Mouse (Mus musculus) left cerebral cortex, adult 9 months (tissue): ENCODE measurements around the gene Cryab.

ENCODE experiments used
- DNase-seq, 2 experiments: peaks; one replicate each; pipeline ENCODE4 v3.0.0; 2022; ENCODE audit warnings: low spot score in 2 of 2

Gene Cryab

DNA sequence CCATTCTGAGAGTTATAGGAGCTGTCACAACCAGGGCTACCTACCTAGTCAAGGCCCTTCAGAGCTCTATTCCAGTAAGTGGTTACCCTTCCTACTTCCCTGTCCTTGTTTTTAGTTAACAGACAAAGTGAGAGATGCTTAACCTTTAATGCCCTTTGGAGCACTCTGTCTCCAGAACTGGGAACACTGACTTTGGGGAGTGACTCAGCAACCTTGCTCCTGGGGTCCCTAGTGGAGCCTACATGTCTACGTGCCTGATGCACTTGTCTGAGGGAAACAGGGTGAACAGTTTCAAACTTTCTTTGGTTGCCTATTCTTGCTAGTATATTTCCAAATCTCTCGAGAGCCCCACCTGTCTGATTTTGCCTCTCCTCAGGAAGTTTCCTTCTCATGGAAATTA, 8.4 kb upstream of the Cryab start:
- no peak for DNase-seq

DNA sequence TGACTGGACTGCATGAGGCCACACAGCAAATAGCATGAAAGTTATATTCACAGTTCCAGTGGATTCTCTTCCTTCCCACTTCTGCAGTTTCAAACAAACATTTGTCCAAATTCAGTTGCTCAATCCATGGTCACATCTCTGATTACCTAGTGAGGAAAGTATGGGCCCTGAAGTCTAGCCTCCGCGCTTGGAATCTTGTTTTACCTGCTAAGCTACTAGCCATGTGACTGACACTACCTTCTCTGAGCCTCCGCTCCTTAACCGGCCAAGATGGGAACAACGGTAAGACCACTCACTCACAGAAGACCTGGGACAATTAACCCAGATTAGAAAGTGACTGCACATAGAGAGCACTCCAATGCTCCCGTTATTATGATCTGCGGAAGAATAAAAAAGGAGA, 5.3 kb upstream of the Cryab start:
- no peak for DNase-seq

DNA sequence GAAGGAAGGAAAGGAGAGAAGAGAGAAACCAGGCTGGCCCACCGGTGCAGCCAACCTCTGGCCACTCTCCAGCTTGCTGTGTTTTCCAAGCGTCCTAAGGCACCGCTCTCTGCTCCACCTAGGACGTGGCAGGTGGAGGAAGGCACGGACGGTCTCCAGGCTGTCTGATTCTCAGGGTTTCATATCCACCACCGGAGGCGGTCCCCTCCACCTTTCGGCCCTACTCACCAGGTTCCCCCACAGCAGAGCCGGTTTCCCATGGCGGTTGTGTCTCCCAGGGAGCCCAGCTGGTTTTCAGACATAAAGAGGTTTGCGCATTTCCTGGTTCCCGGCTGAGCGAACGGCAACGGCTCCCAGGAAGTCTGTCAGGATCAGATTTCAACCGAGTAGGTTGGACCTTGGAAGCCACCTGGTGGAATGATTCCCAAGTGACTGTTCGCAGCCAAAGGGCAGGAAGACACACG, 4.9 kb upstream of the Cryab start, which contains the start of gene 2310030G06Rik:
Gene 2310030G06Rik, minus strand, starts transcription at position 323 of the 464 bp plus-strand sequence.
- DNase-seq = no peak

DNA sequence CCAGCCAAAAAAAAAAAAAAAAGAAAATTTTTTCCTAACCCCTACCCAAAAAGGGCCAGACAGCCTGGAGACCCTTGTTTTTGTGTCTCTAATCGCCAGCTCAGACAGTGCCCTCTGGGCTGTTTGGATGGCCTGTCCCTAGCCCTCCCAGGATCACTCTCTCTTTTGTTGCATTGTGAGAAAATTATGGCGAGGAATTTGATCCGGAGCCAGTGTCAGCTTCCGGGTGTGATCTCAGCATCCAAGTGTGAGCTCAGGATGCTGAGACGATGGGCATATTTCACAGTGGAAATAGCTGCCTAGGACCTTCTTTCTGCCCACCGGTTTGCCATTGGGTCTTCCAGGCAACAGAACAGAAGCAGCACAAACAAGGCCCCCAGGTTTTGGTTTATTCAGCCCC, 419 bp upstream of the Cryab start:
- DNase-seq = no peak

DNA sequence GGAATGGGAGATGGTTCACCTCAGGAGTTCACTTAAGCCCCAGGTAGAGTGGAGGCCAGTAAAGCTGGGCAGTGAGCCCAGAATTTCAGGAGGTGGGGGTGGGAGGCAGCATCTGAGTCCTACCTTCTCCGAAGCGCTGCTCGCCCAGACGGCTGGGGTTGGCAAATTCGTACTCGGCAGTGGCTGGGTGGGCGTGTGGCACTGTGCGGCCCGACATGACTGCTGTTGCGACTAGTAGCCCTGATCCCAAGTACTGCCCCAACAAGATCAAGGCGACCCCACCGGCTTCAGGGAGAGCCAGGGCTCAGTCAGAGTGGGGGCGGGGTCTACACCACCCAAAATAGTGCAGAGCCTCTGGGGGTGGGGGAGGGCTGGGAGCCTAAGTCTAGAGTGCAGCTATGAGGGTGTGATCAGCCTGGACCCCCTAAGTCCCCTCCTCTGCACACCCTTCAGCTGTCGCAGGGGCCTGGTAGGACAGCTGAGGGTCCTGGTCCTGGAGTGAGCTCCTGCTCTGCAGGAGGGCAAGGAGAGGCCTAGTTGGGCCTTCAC, 1.0 kb downstream of the Cryab start, which contains the start of gene Hspb2:
Gene Hspb2, minus strand, starts transcription at position 301 of the 549 bp plus-strand sequence.
- DNase-seq = no peak

DNA sequence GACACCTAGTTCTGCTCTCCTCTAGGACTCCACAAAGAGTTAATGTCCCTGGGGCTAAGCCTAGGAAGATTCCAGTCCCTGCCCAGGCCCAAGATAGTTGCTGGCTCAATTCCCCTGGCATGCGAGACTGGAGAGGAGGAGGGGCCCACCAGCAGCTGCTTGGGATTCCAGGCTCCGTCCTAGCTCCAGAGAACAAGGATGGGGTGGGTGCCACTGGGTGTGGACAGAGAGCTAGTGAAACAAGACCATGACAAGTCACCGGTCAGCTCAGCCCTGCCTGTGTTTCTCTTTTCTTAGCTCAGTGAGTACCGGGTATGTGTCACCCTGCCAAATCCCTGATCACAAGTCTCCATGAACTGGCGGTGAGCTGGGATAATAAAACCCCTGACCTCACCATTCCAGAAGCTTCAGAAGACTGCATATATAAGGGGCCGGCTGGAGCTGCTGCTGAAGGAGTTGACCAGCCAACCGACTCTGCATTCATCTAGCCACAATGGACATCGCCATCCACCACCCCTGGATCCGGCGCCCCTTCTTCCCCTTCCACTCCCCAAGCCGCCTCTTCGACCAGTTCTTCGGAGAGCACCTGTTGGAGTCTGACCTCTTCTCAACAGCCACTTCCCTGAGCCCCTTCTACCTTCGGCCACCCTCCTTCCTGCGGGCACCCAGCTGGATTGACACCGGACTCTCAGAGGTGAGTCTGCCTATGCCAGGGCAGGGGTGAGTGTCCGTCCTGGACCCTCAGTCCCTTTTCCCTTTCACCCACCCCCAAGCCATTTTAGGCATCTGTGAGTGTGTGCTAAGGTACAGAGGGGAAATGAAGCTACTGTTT, 1.9 kb downstream of the Cryab start:
- peak; percentile 59 to 80 for DNase-seq

DNA sequence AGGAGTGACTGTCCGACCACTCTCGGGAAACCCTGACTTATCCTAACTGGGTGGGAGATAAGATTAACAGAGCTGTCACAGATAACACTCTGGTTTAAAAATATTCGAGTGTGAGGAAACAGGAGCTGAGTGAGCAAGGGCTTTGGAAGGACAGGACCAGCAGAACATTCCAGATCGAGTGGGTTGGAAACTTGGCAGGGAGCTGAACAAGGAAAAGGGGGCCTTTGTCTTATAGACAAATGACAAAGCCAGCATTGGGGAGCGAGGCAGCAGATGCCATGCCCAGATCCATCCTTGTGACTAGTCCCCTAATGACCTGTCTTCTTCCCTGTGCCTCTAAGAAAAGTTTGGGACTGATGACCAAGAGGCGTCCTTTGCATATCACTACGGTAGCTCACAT, 2.8 kb downstream of the Cryab start:
- no peak for DNase-seq

DNA sequence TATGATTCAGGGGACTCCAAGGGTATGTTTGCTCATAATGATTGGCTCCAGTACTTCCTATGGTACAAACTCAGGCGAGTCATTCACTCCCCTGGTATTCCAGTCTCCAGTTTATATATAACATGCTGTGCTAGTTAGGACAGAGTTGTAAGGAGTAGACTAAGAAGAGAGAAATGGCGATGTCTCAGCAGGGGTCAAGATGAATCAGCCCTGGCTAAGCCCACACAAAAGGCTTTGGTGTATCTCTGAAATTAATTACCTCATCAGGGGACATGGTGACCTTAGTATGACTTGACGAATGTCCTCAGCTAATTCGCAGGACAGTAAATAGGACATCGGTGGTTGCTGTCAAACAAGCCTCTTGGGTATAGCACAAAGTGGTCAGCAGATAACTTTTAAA, 5.6 kb downstream of the Cryab start:
- no peak for DNase-seq

DNA sequence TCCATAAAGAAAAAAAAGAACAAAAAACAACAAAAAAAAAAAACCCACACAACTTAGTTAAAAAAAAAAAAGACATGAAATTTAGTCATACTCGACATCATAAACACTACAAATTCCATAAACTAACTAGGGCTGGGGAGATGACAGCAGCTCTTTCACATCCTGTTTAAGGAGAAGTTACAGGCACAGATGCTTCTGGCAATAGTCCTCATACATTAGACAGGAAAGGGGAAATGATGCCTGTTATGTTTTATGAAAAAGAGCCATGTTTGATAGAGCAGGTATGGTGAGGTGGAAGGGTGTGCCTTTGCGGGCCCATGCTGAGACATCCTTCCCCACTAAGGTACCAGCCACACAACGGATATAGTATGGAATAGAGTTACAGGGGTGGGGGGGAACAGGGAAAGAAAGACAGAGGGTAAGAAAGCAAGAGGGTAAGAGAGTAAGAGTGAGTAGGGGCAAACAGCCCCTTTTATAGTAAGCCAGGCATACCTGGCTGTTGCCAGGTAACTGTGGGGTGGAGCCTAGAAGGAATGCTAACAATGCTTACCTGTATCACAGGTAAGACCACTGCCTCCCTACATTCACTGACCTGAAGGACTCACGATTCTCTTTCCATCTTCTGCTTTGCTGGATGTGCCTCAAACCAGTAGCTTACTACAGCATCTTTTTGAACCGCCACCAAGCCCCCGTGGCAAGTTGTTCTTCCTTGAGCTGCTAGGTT, 10.6 kb downstream of the Cryab start:
- no peak for DNase-seq

DNA sequence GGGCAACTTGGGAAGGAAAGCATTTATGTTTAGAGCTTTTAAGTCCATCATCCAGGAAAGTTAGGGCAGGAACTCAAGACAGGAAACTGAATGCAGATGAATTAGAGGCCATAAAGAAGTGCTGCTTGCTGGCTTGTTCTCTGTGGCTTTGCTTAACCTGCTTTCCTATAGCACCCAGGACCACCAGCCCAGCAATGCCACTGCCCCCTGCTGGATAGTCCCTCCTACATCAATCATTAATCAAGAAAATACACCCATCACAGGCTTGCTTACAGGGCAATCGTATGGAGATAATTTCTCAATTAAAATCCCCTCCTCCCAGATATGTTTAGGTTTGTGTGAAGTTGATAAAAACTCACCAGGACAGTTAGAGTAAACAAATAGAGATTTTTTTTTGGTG, 12.2 kb downstream of the Cryab start:
- DNase-seq = no peak

DNA sequence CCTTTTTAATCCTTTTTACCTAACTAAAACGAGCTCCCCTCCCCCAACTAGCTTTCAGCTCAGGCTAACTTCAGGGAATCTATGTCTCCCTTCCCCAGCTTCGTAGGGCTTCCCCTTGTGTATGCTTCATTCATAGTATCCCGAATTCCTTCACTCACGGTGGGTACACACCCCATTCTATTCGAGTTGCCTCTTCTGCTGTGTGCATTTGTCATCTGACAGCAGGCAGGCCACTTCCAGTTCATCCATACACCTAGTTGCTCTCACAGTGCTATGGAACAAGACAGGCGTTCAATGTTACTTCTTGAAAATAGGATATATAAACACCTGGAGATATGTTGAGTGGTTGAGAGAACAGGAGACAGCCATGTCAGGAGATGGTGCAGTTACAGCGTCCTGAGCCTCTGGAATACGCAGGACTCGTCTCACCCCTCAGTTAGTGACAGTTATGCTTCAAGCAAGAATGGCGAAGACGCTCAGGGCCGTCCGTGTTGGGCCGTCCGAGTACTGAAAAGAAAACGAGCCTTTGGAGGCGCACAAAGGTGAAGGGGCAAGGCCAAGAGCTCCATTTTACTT, 16.5 kb downstream of the Cryab start:
- DNase-seq = no peak

DNA sequence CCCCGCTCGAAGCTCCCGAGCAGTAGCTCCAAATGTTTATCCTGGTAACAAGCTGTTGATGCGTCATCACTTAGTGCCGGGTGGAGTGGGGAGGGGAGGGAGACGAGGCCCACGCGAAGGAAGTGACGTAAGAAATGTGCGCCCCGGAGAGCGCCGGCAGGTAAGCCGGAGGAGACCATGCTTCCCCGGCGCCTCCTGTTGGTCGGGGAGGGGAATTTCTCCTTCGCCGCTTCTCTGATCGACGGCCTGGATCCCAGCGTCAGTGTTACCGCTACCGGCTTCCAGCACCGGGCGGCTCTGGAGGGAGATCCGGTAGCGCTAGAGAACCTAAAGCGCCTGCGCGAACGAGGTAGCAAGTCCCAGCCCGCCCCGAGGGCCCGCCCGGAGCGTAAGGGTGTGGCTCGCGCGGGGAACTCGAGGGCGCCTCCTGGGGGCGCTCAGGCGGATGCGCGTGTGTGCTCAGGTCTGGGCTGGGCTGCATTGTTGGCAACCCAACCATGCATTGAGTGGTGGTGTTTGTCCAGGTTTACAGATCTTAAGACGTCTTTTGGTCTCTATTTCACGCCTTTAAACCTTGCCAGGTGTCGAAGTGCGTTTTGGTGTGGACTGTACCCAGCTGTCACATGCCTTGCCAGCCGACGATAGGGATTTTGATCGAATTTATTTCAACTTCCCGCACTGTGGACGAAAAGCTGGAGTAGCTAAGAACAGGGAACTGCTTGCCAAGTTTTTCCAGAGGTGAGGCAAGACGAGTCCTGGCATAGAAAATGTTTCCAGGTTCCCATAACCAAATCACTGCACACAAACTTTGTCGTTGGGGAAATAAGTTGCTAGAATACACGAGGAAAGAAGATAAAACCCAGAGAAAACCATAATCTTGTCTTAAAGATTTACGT, 17.2 kb downstream of the Cryab start, which contains the start of gene Fdxacb1:
Gene Fdxacb1, plus strand, starts transcription at position 130 of the 896 bp plus-strand sequence.
- peak; percentile 97 to 99 for DNase-seq

DNA sequence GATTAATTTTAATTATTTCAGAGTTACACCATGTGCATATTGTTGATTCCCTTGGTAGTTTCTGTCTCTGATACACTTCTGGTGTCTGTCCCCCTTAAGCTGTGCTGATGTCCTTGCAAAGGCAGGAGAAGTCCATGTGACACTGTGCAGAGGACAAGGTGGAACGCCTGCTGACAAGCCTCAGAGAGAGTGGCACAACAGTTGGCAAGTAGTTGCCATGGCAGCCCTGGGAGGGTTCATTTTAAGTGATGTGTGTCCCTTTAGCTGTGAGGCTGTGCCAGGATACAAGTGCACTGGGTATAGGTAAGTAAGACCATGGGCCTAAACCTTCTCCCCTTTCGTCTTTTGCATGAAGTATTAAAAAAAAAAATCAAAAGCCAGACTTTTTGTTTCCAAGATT, 18.9 kb downstream of the Cryab start:
- no peak for DNase-seq

DNA sequence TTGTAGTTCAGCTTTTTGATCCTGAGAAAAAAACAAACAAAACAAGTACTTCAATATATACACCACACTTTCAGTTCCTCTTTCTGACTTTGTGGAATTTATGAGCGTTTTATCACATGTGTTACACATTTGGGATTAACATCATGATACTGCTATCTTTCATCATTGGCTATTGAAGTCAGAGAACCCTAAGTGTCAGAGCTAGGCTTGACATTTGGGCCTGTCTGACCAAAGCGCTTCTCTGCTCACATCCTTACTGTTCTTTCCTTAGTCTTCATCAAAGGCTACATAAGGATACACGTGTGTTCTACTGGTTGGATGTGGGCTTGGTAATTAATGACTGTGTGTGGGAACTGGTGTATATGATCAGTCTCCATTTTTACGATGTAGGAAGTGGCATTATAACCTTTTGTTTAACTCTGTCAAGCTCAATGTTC, 22.9 kb downstream of the Cryab start:
- no peak for DNase-seq

DNA sequence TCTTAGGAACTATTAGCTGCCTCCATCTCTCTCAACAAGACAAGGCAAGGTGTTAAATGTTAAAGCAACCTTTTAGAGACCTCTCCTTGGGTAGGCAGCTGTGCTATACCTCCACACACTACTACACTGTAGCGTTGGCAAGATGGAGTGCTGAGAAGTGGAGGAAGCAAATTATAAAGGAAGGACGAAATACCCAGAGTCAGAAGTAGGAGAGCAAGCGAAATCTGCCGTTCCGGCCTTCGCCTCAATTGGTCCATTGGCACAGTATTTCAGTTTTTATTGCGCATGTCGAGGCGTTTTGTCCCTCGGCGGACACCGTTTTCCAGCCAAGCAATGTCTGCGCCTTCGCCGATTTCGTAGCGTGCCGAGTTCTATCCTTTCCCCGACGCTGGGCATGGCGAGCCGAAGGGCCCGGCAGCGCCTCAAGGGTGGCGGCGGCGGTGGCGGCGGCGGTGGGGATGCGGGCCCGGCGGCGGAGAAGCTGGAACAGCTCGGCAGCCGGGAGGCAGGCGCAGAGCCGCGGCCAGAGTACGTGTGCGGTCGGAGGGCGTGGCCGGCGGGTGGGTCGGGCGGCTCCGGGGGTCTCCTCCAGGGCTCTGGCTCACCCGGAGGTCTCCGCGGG, 24.0 kb downstream of the Cryab start, which contains the start of the genes Alg9 and 1110032A03Rik:
Gene Alg9, plus strand, starts transcription at position 29 of the 622 bp plus-strand sequence.
Gene 1110032A03Rik, minus strand, starts transcription at position 530 of the 622 bp plus-strand sequence.
- peak; percentile 57 to 89 for DNase-seq

DNA sequence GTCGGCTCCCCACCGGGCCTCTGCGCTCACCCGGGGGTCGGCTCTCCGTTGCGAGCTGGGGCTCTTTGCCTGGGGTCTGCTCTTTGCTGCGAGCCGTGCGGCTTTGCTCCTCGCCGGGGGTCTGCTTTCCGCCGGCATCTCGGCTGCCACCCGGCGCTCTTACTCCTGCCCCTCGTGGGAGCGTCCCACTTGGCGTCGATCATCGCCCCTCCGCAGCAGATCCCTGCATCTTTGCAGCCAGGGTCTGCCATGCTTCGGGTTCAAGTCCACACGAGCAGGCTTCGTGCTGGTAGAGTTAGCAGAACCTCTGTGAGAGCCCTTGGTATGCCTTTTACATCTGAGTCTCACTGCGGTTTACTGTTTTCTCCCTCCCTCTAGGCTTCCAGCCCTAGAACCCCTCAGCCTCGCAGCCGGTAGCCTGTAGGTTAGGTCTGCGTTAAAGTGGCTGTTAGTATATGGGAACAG, 24.6 kb downstream of the Cryab start:
- DNase-seq = no peak

DNA sequence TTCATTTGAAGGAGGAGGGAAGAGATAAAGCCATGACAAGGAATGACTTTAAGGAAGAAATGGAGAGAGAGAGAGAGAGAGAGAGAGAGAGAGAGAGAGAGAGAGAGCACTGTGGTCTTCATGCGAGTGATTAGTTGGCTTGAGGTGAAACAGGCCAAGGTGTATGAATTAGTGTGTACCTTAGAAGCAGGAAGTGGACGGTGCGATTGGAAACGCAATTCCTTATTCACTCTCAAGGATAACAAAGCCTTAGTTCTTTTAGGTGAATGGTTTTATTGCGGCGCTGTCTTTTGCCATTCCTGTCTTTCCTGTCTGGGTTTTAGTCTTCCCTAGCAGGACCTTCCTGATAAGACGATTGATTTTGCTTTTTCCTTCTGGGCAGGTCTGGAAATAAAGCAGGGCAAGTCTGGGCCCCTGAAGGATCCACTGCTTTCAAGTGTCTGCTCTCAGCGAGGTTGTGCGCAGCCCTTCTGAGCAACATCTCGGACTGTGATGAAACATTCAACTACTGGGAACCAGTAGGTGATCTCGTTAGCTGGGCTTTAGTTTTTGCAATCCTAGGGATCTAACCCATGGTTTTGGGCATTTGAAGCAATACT, 25.1 kb downstream of the Cryab start:
- DNase-seq = no peak

DNA sequence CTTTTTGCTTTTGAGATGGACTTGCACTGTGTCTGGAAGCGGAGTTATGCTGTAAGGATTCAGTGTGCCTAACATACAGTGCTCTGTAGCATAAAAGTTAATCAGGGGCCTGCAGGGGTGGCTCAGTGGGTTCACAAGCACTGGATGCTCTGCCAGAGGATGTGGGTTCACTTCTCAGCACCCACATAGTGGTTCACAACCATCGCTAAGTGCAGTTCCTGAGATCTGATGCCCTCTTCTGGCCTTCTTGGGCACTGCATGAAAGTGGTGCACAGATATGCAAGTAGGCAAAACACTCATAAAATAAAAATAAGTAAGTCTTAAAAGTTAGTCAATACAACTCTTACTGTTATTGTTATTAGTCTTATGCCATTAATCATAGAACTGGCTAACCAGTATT, 31.0 kb downstream of the Cryab start:
- no peak for DNase-seq

DNA sequence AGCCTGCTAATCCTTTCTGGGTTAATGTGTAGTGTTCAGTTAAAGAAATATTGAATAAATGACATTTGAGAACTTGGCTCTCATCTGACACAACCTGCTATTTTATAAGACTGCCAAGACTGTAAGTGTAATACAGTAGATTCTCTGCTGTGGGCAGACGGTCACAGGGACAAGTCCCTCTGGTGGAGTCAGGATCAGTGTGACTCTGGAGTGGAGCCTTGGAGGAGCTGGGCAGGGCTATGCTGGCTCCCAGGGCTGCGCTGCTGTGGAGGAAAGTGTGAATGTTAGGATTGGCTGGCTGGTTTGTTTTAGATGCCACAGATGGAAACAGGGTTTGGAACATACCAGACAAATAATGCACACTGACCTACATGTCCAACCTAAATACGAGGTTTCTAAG, 44.1 kb downstream of the Cryab start:
- DNase-seq = no peak

DNA sequence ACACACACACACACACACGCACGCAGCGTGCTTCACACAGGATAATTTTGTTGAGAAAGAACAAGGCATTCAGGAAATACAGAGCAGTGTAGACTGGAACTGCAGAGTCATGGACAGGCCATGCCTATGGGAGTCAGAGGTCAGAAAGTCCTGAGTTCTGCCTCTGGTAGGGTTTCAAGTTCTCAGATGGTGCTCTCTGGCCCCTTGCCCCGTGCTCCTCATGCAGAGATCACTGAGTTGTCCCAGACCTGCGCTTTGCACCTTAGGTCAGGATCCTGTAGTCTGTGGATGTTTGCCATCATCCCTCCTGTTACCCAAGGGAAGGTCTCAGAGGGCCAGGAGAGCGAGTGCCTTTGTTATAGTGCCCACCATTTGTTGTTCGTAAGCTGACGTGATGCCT, 45.7 kb downstream of the Cryab start:
- no peak for DNase-seq
